Mouse (Mus musculus): ENCODE measurements around the gene Gm28051. TPM values are rescaled to one million over a fixed set of nuclear protein-coding genes. Genes with fewer than 3 reads are reported as not detected.
A peak's percentile ranks its signal among the peaks of the same experiment; 100 is the strongest.

The Gm28051 gene
- polyA plus RNA-seq, 1 experiment from 2014 or later, result not detected

DNA sequence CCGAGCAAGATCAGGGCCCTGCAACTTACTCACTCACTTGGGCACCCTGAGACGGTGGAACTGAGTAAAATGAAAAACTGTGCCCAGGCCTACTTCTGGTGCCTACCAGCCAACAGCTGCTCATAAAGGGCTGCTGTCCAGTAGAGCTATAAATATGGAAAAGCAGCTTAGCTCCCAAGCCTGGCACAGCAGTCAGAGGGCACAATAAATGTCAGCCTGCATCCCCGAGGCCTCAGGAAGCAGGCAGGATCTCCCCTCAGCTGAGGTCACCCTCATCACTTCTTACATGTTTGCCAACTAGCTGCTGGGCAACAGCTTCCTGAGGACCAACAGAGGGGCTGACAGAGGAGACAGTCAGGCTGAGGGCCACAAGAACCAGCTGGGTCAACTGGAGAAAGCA lies 80.5 kb downstream of the Gm28051 start:
- no peak overlapping the region for H3K4me2 ChIP-seq
- H3K9ac ChIP-seq, result no peak overlapping the region
- H3K4me3 ChIP-seq (ENCODE audit: low read depth, low read length), result no peak overlapping the region
- no peak overlapping the region for H3K27ac ChIP-seq (ENCODE audit: low read depth)
- 74% methylated on average over 3 of the region's 3 CpGs for WGBS
- ATAC-seq (ENCODE audit: insufficient read depth) (no peak), DNase-seq (no peak)
- H3K9me3 ChIP-seq (ENCODE audit: low read depth, low read length), result no peaks in the 10 kb centered on the region
- H3K27me3 ChIP-seq (ENCODE audit: insufficient read depth, low read length), result no peaks in the 10 kb centered on the region
- TF ChIP-seq CTCF (IDR thresholded peaks at IDR 0.05; ENCODE audit: low read depth), result no peak
- H3K36me3 ChIP-seq (ENCODE audit: insufficient read depth), result no peaks in the 10 kb centered on the region
- H3K4me1 ChIP-seq (ENCODE audit: insufficient read depth), result no peaks in the 10 kb centered on the region

DNA sequence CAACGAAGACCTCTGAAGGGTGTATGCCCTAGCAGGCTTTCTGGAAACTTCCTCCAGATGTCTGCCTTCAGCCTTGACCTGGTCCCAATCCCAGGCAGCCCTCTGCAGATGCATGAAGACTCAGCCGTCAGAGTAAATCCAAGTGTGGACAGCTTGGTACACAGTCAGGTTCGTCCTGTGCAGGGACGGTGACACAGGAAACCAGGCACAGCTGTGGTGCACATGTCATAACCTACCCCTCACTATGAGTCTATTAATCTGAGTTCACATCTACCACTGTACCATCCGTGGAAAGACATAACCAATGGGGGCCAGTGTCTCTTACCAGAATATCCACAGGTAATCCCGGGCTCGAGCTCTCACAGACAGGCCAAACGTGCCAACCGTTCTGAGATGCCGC lies 83.0 kb downstream of the Gm28051 start:
- Histone ChIP-seq H3K27me3 (ENCODE audit: insufficient read depth, low read length) (no peaks in the 10 kb centered on the region), H3K4me3 (ENCODE audit: low read depth, low read length) (no peak overlapping the region), H3K27ac (ENCODE audit: low read depth) (no peak overlapping the region), H3K9ac (no peak overlapping the region), H3K4me1 (ENCODE audit: insufficient read depth) (no peaks in the 10 kb centered on the region), H3K36me3 (ENCODE audit: insufficient read depth) (no peaks in the 10 kb centered on the region), H3K4me2 (no peak overlapping the region), H3K9me3 (ENCODE audit: low read depth, low read length) (no peaks in the 10 kb centered on the region)
- 71% methylated on average over 10 of the region's 10 CpGs for WGBS
- ATAC-seq (ENCODE audit: insufficient read depth), result no peak
- DNase-seq, result no peak
- TF ChIP-seq CTCF (IDR thresholded peaks at IDR 0.05; ENCODE audit: low read depth), result no peak

DNA sequence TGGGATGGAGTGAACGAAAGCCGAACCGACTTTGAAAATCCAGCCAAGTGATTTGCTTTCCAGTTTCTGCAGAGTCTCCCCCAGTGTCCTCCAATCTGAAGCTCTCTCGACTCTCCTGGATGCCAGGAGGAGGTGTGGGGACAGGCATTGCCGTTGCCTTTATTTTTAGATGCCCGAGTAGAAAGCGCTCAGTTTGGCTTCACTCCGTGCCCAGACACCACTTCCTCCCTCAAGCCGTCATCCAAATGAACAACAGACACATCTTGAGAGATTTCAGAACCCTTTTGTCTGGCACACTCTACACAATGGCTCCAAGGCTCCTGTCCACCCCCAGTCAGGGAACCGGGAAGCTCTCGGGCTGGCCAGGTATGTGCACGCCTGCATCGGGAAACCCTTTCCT lies 83.4 kb downstream of the Gm28051 start:
- TF ChIP-seq CTCF (IDR thresholded peaks at IDR 0.05; ENCODE audit: low read depth), result no peak
- WGBS, result 83% methylated on average over 13 of the region's 13 CpGs
- Histone ChIP-seq H3K9me3 (ENCODE audit: low read depth, low read length) (no peaks in the 10 kb centered on the region), H3K9ac (no peak overlapping the region), H3K27me3 (ENCODE audit: insufficient read depth, low read length) (no peaks in the 10 kb centered on the region), H3K4me2 (no peak overlapping the region), H3K4me1 (ENCODE audit: insufficient read depth) (no peaks in the 10 kb centered on the region), H3K36me3 (ENCODE audit: insufficient read depth) (no peaks in the 10 kb centered on the region), H3K27ac (ENCODE audit: low read depth) (no peak overlapping the region), H3K4me3 (ENCODE audit: low read depth, low read length) (no peak overlapping the region)
- no peak for ATAC-seq (ENCODE audit: insufficient read depth)
- no peak for DNase-seq

DNA sequence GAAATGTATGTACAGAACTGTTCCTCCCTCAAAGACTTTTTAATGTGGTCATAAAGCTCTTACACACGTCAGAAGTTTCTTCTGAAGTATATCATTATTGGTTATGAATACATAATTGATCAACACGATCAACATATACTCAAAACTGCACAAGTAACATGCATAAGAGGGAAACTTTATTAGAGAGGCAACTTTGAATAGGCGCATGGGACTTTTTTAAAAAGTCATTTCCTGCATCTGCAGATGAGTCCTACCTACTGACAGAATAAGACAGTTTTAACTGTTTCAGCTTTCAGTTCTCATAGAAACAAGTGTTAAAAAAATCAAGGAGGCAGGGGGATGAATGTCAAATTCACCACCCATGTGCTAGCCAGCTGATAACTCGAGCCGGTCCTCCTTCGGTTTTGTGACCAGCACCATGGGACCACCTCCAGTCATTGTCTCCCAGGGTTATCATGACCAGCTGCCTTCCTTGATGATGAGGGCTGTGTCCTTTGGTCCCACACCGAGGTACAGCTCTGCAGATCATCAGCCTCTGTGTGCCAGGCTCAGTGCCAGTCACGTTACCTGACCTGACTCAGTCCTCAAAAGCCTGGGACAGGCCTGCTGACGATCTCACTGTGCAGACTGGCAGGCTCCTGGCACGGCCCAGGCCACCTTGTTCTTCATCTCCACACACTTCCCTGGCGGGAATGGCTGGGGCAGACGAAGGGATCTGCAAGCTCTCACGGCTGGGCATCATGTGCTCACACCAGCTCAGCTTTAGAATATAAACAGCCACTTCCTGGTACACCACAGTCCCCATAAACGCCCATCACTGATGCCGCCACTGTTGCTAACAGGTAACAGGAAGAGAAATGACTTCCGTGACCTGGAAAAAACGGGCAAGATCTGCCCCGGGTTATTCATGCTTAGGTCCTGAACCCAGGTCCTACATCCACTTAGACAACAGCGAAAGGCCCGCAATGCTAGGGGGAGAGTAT lies 84.4 kb downstream of the Gm28051 start:
- Histone ChIP-seq H3K9me3 (ENCODE audit: low read depth, low read length) (no peaks in the 10 kb centered on the region), H3K27ac (ENCODE audit: low read depth) (no peak overlapping the region), H3K4me1 (ENCODE audit: insufficient read depth) (no peaks in the 10 kb centered on the region), H3K4me3 (ENCODE audit: low read depth, low read length) (no peak overlapping the region), H3K4me2 (no peak overlapping the region), H3K9ac (no peak overlapping the region), H3K36me3 (ENCODE audit: insufficient read depth) (no peaks in the 10 kb centered on the region), H3K27me3 (ENCODE audit: insufficient read depth, low read length) (no peaks in the 10 kb centered on the region)
- DNase-seq, result no peak
- no peak for TF ChIP-seq CTCF (IDR thresholded peaks at IDR 0.05; ENCODE audit: low read depth)
- WGBS, result 63% methylated on average over 20 of the region's 20 CpGs
- ATAC-seq (ENCODE audit: insufficient read depth), result no peak

DNA sequence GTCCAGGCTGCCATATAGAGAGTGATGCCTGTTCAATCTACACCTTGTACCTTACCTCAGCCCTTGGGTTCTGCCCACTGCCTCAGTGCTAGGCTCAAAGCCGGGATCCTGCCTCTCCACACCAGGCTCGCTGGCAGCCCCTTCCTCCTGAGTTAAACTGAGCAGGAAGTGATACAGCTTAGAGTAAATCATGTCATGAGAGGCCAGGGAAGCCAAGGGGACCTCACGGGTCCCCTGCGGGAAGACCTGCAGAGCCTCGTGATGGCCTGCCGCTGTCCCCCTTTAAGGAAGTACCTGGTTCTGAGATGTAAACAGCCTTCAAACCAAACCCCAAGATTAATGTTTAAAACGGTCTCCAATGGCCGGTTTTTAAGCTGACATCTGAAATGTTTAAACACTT lies 85.4 kb downstream of the Gm28051 start:
- no peak overlapping the region; the same call in 1 of the 2 replicates for H3K9ac ChIP-seq
- no peaks in the 10 kb centered on the region for H3K36me3 ChIP-seq (ENCODE audit: insufficient read depth)
- WGBS, result 14% methylated on average over 8 of the region's 8 CpGs
- ATAC-seq (ENCODE audit: insufficient read depth), result peak; percentile 34; the same call in 1 of the 2 replicates
- H3K27ac ChIP-seq (ENCODE audit: low read depth), result no peak overlapping the region
- no peaks in the 10 kb centered on the region for H3K9me3 ChIP-seq (ENCODE audit: low read depth, low read length)
- no peaks in the 10 kb centered on the region for H3K27me3 ChIP-seq (ENCODE audit: insufficient read depth, low read length)
- H3K4me3 ChIP-seq (ENCODE audit: low read depth, low read length), result no peak overlapping the region
- DNase-seq, result no peak
- TF ChIP-seq CTCF (IDR thresholded peaks at IDR 0.05; ENCODE audit: low read depth), result no peak
- no peak overlapping the region for H3K4me2 ChIP-seq
- H3K4me1 ChIP-seq (ENCODE audit: insufficient read depth), result no peaks in the 10 kb centered on the region

DNA sequence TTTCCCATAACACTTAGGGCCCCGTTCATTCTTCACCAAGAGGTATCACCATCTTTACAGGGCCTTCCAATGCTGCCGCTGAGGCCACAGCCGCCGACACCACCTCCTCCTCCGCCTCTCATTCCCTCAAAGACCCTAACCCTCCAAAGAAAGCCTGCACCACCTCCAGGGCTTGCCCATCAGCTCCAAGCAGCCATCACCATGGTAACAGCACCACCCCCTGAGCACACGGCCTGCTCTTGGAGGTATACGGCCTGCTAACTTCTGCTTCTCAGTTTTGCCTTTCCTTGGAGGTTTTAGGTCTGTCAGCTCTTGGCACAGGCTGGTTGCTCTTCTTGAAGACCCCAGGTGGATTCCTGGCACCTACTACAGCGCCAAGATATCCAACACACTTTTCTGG lies 86.7 kb downstream of the Gm28051 start:
- H3K9ac ChIP-seq, result no peak overlapping the region
- no peak overlapping the region for H3K27ac ChIP-seq (ENCODE audit: low read depth)
- no peaks in the 10 kb centered on the region for H3K36me3 ChIP-seq (ENCODE audit: insufficient read depth)
- H3K27me3 ChIP-seq (ENCODE audit: insufficient read depth, low read length), result no peaks in the 10 kb centered on the region
- TF ChIP-seq CTCF (IDR thresholded peaks at IDR 0.05; ENCODE audit: low read depth), result no peak
- no peaks in the 10 kb centered on the region for H3K4me1 ChIP-seq (ENCODE audit: insufficient read depth)
- WGBS, result 70% methylated on average over 8 of the region's 8 CpGs
- H3K9me3 ChIP-seq (ENCODE audit: low read depth, low read length), result no peaks in the 10 kb centered on the region
- ATAC-seq (ENCODE audit: insufficient read depth) (no peak), DNase-seq (no peak)
- H3K4me2 ChIP-seq, result no peak overlapping the region
- H3K4me3 ChIP-seq (ENCODE audit: low read depth, low read length), result no peak overlapping the region

MicroRNAs encoded within 50 kb of the gene (microRNA counts, 519-probe panel; counts per million panel counts)
- 30.5 counts per million for microRNA mmu-miR-1936

Small RNA genes lying within 50 kb of the gene (microRNA-seq; reads per million reads assigned to microRNA genes)
- gene Mir1936 (ENCODE audit: borderline number of aligned reads), result not detected

Other genes starting within 250 kb of the Gm28051 start
- 0.23 and 0.43 TPM in 2 replicates for gene Chga, start 202.8 kb downstream of the Gm28051 start, polyA plus RNA-seq (2014; fragmentation: Nextera tagmentation; extraction: Ambion mirVana)
- 7.2 and 8.4 TPM in 2 replicates for gene Itpk1, start 52.8 kb downstream of the Gm28051 start, polyA plus RNA-seq (2014; fragmentation: Nextera tagmentation; extraction: Ambion mirVana)
- gene Moap1, start 14.1 kb downstream of the Gm28051 start, polyA plus RNA-seq (2014; fragmentation: Nextera tagmentation; extraction: Ambion mirVana), result 20.8 and 24.3 TPM in 2 replicates
- gene Tmem251, start 14.0 kb downstream of the Gm28051 start, polyA plus RNA-seq (2014; fragmentation: Nextera tagmentation; extraction: Ambion mirVana), result 11.2 and 11.4 TPM in 2 replicates
- 29.2 and 32.3 TPM in 2 replicates for gene Gon7, start within 50 bp of the Gm28051 start, polyA plus RNA-seq (2014; fragmentation: Nextera tagmentation; extraction: Ambion mirVana)
- gene Ubr7, start 202 bp upstream of the Gm28051 start, polyA plus RNA-seq (2014; fragmentation: Nextera tagmentation; extraction: Ambion mirVana), result 53.2 and 54.3 TPM in 2 replicates
- gene Gm20604, start 907 bp upstream of the Gm28051 start, polyA plus RNA-seq (2014; fragmentation: Nextera tagmentation; extraction: Ambion mirVana), result 27.4 and 27.7 TPM in 2 replicates
- 22.9 and 23.4 TPM in 2 replicates for gene Btbd7, start 120.7 kb upstream of the Gm28051 start, polyA plus RNA-seq (2014; fragmentation: Nextera tagmentation; extraction: Ambion mirVana)
- not detected in 2 replicates for gene Cox8c, start 141.6 kb upstream of the Gm28051 start, polyA plus RNA-seq (2014; fragmentation: Nextera tagmentation; extraction: Ambion mirVana)
- gene Unc79, start 191.1 kb upstream of the Gm28051 start, polyA plus RNA-seq (2014; fragmentation: Nextera tagmentation; extraction: Ambion mirVana), result 0.09 and 0.24 TPM in 2 replicates